Mouse (Mus musculus): ENCODE data around the gene Dnajc22.

Dnajc22 gene

DNA sequence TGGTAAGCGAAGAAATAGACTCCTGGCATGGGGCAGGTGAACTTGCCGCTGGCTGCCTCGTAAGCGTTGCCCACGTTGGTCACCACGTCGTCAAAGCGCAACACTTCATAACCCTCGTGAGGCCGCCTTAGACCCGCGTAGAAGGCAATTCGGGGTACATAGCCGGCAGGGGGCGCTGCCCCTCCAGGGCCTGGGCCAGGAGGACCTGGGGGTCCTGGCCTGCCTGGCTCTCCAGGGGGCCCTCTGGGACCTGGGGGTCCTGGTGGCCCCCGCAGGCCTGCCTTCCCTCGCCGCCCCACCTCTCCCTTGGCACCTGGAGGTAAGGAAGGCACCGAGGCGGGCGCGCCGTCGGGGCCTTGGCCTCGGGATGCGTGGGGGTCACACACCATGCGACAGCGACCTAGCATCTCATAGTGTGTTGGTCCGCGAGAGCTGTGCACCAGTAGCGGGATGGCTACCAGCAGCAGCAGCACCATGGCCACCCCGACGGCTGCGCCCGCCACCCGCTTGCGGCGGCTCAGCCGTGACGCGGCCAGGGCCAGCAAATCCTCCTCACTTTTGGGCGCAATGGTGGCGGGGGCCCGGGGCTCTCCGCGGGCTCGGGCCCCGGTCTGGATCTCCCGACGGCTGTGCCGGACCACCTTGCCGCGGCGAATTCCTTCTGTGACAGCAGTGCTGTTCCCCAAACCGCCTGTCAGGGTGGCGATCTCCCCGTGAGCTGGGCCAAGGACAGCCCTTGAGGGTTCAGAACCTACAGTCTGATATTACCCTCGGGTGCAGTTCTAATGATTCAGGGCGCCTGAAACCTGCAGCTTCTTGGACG lies 5.5 kb upstream of the Dnajc22 start, which contains the start of gene C1ql4:
TSS of gene C1ql4 (minus strand) at position 565 of the 823 bp plus-strand sequence.
- DNase-seq (ENCODE audit: low spot score): no peak

DNA sequence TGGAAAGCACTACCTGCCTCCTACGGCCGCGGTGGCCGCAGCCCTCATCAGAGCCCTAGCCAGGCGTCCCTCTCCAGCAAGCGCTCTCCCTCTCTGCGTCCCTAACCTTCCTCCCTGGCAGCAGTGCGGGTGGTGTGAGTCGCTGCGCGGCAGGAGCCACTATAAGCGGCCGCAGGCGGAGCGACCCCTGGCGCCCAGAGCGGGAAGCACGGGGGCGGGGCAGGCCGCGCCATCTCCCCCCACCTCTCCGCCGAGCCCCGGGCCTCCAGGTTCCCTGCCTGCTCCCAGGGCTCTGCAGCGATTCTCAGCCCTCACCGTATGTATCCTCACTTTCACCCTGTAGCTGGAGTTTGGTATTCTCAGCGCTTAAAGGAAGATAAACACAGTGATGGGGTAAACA lies 4.7 kb upstream of the Dnajc22 start:
- peak; percentile 93 for DNase-seq (ENCODE audit: low spot score)

DNA sequence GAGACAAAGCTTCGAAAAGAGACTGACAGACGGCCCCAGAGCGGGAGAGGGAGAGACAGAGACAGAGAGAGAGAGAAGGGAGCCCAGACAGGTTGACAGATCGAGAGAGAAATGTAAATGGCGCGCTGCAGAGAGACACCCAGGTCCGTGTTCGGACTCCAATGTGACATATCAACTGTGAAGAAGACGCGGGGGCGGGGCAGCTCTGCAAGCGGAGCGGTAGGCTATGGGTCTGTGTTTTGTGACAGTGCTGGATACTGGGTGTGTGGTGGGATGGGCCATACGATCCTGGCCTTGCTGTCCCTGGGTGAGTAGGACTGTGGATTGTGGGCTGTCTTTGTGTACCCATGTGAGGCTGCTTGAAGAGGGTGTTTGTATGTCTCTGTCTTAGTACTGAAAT lies 3.9 kb upstream of the Dnajc22 start:
- peak; percentile 73 for DNase-seq (ENCODE audit: low spot score)

DNA sequence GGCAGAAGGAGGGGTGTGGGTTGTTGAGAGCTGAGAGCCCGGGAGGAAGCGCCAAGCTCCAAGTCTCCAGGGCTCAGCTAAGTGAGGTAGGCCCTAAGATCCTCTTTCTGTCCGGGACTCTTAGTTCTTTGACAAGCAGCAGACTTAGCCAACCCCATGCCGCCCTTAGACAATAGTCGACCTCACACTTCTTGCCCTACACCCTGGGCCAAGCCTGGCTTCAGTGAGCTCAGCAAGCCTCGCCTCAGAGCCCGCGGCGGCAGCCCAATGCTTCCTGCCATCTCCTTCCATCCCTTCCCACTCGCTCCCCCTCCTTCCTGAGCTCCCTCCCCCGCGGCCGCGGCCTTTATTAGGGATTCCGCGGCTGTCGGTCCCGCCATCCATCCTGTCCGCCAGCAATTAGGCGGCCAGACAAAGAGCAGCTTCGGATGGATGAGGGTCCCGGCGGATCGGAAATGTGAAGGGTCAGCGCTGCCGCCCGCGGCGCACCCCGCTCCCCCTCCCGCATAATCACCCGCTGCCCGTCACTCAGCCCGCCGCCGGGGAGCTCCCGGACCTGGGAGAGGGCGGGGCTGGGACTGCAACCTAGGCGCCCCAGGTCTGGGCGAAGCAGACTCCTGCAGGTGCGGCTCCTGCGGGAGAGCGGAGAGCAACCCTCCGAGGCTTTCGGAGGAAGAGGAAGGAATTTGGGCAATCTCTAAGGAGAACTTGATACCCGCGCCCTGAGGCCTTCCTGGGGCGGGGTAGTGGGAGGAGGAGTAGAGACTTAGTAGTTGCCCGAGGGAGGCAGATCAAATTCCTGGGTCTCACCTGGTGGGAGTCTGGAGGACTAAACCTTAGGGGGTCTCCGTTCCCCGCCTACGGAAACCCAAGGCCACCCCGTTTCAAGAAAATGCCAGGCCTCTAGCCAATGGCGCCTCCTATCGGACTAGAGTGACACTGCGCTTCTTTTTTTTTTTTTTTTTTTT lies 605 bp downstream of the Dnajc22 start:
- DNase-seq (ENCODE audit: low spot score): peak; percentile 82

DNA sequence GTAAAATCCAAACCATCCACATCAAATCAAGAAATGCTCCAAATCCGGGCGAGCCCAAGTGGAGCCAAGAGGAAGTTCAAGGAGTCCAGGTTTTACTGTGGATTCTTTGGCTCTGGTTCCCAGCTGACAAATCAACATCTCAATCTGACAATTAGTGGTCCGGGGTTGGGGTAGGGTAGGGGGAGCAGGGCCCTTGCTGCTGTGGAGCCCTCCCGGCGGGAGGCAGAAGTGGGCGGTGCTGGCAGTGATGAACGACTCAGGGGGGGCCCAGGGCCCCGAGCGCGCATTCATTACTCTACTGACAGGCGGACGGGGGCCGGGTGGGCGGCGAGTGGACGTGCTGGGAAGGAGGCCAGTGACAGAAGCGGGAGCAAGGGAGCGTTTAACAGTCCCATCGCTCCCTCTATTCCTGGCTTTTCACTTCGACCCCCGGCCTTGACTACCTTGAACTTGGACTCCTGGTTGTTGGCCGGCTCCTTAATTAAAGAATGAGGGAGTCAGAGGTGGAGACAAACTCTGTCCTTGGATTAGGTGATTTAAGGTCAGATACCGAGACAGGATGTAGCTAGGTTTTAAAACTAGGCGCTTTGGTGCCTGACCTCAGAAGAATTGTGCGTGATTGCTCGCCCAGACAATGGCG lies 1.8 kb downstream of the Dnajc22 start:
- peak; percentile 48 for DNase-seq (ENCODE audit: low spot score)

DNA sequence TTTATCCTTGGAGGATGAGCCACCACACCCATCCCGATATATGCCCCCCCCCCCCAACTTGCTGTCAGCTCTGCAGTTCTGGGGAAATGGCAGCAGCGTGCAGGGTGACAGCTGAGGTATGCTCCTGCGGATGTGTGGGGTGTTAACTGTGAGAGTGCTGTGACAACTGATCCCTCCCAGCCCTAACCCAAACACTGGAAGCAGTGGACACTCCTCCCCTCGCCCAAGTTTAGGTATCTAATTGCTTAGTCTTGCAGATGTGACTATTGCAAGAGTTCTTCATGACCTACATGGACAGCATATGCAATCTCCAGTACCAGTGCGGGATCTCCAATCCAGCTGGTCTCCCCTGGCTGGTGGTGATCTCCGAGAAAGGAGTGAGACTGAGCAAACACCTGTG lies 2.4 kb downstream of the Dnajc22 start:
- no peak for DNase-seq (ENCODE audit: low spot score)

DNA sequence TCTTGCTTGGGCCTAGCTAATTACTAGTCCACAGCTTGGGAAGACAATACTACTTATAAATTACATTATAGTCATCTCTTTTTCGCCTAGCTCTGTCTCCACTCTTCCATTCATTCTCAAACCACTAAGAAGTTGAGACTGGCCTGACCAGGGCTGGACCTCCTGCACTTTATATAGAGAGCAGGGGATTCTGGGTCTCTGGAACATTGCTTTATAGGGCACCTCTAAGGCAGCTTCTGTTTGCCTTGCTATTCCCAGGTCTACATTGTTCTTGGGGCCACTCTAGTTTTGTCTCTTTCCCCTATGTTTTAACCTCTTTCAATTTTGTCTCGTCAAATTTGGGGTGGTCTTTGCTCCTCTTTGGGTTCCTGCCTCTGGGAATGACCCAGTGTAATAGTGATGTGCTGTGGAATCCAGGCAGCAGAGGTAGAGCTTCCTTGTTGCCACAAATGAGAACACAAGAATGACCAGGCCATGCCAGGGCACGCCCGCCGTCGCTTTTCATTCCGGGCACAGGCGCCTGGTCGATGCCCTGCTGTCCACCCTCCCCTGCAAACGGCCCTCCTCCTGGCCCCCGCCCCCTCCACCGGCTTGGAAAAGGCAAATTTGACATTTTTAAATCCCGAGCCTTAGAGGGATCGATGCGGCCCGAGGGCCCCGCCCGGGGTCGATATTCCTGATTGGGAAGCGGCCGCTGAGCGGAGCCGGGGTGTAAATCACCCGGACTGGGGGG lies 3.3 kb downstream of the Dnajc22 start:
- peak; percentile 48 for DNase-seq (ENCODE audit: low spot score)

DNA sequence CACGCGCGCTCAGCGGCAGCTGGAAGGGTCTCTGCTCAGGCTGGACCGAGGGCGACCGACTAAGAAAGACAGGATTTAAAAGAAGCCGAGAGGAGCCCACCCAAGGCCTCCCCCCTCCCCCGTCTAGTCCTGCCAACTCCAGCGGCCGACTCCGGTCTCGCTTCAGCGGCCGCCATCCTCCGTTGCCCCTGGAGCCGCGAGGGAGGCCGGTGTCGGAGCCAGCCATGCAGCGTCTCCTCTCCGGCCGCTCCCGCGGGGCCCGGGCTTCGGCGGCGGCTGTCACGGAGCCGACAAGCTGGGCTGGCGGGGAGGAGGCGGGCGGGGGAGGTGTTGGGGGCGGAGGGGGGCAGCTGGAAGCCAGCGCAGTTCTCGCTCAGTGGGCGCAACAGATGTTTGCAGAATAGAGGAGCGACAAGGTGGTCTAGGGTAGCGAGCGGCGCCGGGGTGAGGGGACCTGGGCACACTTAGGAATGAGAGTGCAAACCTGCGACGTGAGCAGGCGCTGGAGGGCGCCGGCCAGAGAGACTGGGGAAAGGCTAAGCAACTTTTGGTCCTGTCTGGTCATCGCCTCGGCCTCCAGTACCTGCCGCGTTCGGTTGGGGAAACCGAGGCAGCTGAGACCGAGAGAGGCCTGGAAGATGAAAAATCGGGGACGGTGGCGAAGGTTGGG lies 4.0 kb downstream of the Dnajc22 start:
- peak; percentile 63 for DNase-seq (ENCODE audit: low spot score)

DNA sequence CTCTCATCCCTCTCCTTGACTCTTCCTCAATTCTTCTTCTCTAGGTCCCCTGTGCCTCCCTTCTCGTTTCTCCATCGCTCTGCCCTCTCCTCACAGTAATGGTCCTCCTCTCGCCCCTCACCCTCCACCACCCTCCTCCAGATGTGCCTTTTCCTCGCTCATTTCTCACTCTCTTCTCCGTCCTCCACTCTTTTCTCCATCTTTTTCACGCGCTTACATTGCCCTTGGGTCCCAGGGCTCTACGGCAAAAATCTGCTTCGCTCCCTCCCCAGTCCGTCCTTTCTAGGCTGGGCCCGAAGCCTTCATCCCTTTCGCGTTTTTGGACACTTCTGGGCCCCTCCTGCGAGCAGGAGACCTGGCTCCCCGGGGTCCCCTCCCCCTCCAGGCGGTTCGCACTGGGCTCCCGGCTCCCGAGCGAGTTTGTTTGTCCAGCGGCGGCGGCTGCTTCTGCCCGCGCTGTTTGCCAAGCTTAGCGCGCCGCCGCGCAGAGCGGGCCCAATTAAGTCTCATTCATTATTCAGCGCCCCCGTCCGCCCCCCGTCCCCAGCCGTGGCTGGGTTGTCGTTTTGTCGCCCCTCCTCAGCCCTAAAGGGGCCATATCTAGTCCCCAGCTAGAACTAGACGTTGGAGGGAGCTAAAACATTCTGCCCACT lies 5.0 kb downstream of the Dnajc22 start:
- DNase-seq (ENCODE audit: low spot score): peak; percentile 67

DNA sequence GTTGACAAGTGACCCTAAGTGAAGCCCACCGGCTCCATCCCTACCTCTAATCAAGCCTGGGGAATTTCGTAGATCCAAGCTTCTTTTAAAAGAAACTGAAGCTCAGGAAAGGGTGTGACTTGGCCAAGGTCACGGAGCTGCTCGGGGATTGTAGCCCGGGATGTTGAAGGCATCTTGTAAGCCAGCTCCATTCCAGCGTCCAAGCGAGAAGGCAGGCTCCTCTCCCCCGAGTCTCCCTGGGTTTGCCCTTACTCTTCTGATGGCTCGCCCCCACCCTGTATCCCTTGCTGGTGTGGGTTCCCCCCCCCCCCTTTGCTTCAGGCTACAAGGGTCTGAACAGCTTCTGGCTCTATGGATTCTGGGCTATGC lies 5.5 kb downstream of the Dnajc22 start:
- DNase-seq (ENCODE audit: low spot score): peak; percentile 49

DNA sequence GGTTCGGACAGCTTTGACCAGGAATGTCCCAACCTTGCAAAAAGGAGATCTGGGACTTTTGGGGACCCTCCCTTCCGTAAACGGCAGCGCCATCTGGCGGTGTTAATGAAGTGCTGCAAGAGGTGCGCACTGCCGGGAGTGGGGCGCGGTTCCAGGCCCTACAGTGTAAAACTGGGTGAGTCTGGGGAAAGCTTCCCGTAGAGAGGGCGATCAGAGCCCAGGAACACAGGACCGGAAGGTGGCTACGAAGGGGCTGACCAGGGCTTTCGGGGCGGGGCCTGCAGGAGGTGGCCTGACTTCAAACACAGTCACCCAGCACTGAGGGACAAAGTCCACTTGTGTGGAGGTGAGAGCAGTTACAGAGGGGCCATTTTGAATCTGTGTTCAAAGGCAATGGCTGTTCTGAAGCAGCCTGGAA lies 6.2 kb downstream of the Dnajc22 start:
- peak; percentile 83 for DNase-seq (ENCODE audit: low spot score)

DNA sequence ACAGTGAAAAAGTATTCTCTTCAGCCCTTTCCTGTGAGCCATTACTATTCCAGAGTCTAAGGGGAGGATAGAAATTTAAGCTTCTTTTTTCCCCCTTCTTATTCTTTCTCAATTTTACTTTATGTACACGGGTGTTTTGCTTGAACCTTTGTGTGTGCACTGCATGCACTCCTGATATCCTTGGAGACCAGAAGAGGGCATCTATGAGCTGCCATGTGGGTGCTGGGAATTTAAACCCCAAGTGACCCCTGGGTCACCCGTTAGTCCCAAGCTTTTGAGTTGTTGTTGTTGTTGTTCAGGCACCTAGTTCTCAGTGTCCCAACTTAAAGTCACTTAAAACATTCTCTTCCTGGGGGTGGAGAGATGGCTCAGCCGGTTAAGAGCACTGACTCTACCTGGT lies 7.0 kb downstream of the Dnajc22 start:
- DNase-seq (ENCODE audit: low spot score): no peak

DNA sequence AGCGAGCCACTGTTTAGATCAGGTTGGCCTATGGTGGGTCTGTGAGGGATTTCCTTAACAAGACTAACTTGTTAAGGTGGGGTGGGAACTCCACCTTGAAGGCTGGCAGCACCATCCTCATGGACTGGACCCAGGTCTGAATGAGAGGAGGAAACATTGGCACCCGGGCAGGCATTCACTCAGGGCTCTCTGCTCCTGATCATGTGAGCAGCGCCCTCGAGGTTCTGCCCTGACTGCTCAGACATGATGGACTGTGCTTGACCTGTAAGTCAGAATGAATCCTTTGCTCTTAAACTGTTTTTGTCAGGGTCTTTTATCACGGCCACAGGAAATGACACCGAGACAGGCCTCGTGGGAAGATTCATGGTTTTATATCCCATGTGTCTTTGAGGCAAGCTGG lies 12.3 kb downstream of the Dnajc22 start:
- DNase-seq (ENCODE audit: low spot score): no peak

DNA sequence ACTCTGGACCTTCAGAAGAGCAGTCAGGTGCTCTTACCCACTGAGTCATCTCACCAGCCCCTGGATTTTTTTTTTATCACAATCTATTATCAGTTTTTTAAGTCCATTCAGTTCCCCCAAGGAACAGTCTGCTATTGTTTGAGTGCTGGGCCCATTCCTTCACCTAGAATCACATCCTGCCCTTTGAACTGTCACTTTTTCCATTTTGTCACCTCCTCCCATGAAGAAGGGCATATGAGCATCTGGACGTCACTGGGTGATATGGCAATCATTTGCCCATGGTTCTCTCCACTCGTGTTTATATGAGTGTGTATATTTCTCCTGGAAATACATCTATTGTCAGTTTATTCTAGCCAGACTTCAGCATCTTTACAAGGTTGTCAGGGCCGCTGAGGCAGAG lies 14.9 kb downstream of the Dnajc22 start:
- no peak for DNase-seq (ENCODE audit: low spot score)

DNA sequence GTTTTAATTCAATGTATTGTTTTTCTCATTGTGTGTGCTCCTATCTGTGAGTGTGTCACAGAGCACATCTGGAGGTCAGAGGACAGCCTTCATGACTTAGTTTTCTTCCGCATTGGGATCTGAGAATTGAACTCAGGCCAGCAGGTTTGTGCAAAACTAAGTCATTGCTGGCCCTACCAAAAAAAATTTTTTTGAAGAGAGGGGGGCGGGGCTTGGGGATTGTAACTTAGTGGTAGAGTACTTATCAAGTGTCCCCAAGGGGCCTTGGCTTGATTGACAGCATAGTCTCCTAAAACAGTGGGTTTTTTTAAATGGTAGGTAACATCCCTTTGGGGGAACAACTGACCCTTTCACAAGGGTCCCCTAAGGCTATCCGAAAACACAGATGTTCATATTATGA lies 18.2 kb downstream of the Dnajc22 start:
- DNase-seq (ENCODE audit: low spot score): no peak

DNA sequence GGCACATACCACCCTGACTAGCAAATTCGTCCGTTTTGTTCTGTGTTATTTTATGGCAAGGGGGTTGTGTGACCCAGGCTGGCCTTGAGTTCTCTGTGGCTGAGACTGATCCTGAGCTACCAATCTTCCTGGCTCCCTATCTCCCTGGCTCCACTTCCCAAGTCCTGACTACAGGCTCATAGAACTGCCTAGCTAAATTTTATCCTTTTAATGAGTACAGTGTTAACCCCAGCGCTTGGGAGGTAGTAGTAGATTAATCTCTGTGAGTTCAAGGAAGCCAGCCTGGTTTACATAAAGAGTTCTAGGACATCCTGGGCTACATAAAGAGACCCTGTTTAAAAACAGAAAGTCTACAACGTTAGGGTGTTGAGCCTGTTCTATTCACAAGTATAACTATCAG lies 18.8 kb downstream of the Dnajc22 start:
- DNase-seq (ENCODE audit: low spot score): no peak

DNA sequence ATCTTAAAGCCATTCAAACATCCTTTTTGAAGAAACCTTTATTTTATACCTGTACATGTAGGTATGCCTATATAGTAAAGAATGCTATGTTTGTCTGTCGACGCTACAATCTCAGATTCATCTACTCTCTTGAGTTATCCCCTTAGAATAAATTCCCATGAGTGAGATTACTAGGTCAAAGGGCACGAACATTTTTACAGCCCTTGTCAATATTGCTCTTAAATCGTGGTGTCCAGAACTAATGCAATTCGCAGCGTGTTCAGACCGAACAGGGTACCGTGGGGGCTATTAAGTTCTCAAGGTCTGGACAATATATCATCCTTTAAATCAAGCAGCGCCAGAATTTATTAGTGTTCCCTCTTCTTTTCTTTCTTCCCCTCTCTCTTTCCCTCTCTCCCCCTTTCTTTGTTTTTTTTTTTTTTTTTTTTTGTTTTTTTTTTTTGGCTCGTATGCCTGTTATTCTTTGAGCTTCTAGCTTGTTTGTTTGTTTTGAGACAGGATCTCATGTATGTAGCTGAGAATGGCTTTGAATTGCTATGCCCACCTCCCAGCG lies 19.9 kb downstream of the Dnajc22 start:
- DNase-seq (ENCODE audit: low spot score): no peak

DNA sequence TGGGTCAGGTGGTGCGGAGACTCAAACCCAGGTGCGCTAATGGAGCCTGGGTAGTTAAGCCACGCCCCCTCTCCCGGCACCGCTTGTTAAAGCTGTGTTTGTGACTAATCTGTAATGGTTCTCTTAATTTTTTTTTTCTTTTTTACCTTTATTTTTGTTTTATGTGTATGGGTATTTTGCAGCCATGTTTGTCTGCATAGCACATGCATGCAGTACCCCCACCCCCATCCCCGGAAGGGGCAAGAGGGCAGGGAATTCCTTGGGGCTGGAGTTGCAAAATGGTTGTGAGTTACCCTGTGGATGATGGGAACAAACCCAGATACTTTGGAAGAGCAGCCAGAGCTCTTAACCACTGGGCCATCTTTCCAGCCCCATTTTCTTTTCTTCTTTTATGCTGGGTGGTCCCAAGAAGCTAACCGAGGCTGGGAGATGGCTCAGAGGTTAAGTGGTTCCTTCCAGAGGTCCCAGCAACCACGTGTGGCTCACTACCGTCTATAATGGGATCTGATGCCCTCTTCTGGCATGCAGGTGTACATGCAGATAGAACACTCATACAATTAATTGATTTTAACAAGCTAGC lies 20.5 kb downstream of the Dnajc22 start:
- no peak for DNase-seq (ENCODE audit: low spot score)

DNA sequence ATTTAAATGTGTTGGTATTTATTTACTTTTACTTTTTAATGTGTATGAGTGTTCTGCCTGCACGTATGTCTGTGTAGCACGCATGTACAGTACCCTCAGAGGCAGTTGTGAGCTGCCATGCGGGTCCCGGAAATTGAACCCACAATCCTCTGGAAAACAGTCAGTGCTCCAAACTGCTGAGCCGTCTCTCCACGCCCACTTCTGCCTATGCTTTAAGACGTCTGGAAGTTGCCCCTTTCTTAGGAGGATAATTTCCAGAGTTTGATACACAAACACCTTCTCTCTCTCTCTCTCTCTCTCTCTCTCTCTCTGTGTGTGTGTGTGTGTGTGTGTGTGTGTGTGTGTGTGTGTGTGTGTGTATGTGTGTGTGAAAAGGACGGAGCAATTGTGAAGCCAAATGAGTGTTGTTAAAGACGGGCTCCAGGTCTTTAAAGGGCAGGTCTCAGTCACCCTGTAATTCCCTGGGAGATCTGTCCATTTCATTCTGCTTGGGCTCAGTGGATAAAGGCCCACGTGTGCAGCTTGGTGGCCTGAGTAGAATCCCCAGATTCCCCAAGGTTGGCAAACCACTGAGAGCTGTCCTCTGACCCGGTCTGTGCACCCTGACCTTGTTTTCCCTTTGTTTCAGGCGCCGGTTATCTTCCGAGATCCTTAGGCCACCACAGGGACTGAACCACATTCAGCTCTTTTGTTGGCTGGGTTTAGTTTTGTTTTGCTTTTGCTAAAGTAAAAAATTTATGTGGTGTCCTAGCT lies 21.5 kb downstream of the Dnajc22 start:
- no peak for DNase-seq (ENCODE audit: low spot score)
